22 mouse cellular contexts compared by ENCODE assay signal in genomic region chr14:57365341-57365740, GRCm38 (mm10). TPM values are rescaled to one million over a fixed set of nuclear protein-coding genes. Genes with fewer than 3 reads are reported as not detected.
DNase-seq lines count a peak whose midpoint lies in the region; ATAC-seq and TF ChIP-seq lines count a peak whose summit lies in the region.
"Had no signal": no experiment of that assay in that cellular context is flagged by ENCODE, and none has a peak within 500 bp of the region (broad histone marks: within the 10 kb centered on the region; RNA-seq: fewer than 3 reads in every experiment).

No protein-coding gene starts in this region.

- POLR2A ChIA-PET in Patski (lab: Charles Lee), result no interaction called here

- no peak overlapping the region for H3K4me2 ChIP-seq in kidney, embryonic 14.5 days (replicated peaks; ENCODE audit: low read depth, low read length)
- H3K4me2 ChIP-seq: forebrain, embryonic 13.5 days; heart, embryonic 11.5 days; hindbrain, embryonic 12.5 days; hindbrain, embryonic 15.5 days had no signal

- H3K36me3 ChIP-seq in kidney, embryonic 14.5 days (ENCODE audit: control insufficient read depth, insufficient read depth, low read length), result no peaks in the 10 kb centered on the region
- H3K36me3 ChIP-seq: forebrain, embryonic 10.5 days; hindbrain, embryonic 12.5 days; hindbrain, embryonic 15.5 days had no signal

- no peak overlapping the region for H3K9ac ChIP-seq in kidney, embryonic 14.5 days (ENCODE audit: low read depth, low read length)
- H3K9ac ChIP-seq: forebrain, embryonic 13.5 days; hindbrain, embryonic 12.5 days; hindbrain, embryonic 15.5 days had no signal

- no peak for TF ChIP-seq CTCF in Patski (IDR thresholded peaks at IDR 0.05)

- no peaks in the 10 kb centered on the region for H3K4me1 ChIP-seq in kidney, embryonic 14.5 days (ENCODE audit: control insufficient read depth, insufficient read depth, low read length)
- H3K4me1 ChIP-seq: forebrain, embryonic 13.5 days; hindbrain, embryonic 12.5 days had no signal

- no peak overlapping the region for H3K27ac ChIP-seq in kidney, embryonic 14.5 days (ENCODE audit: low read depth, low read length)
- H3K27ac ChIP-seq: forebrain, embryonic 10.5 days; forebrain, embryonic 13.5 days; gastrocnemius, adult 2 months; hindbrain, embryonic 12.5 days; hindbrain, embryonic 15.5 days had no signal

- no peaks in the 10 kb centered on the region for H3K27me3 ChIP-seq in kidney, embryonic 14.5 days (ENCODE audit: control insufficient read depth, insufficient read depth, low read length)
- H3K27me3 ChIP-seq in Patski, result no peaks in the 10 kb centered on the region
- H3K27me3 ChIP-seq: hindbrain, embryonic 12.5 days had no signal

- H3K4me3 ChIP-seq in kidney, embryonic 14.5 days (ENCODE audit: low read length), result no peak overlapping the region
- H3K4me3 ChIP-seq: forebrain, embryonic 10.5 days; forebrain, embryonic 13.5 days; gastrocnemius, adult 2 months; hindbrain, embryonic 12.5 days; hindbrain, embryonic 15.5 days had no signal

- ATAC-seq in kidney, embryonic 14.5 days (ENCODE audit: low FRiP score, low TSS enrichment), result no peak
- no peak for ATAC-seq in Patski
- ATAC-seq in inflammation-experienced regulatory T-cells, adult 6 months, result no peak
- ATAC-seq: forebrain, embryonic 13.5 days; forebrain, embryonic 16.5 days had no signal

- whole genome bisulfite sequencing in kidney, embryonic 14.5 days, result 78% methylated on average over 9 of the region's 9 CpGs

- CTCF ChIA-PET in Patski (lab: Charles Lee), result no interaction called here

- in situ Hi-C loops in Patski (cut with MboI; ENCODE audit: low pct_unique_long_range_greater_than_20kb), result no loop called here

- no peaks in the 10 kb centered on the region for H3K9me3 ChIP-seq in kidney, embryonic 14.5 days (ENCODE audit: control insufficient read depth, low read length)
- H3K9me3 ChIP-seq: forebrain, embryonic 10.5 days; forebrain, embryonic 13.5 days; hindbrain, embryonic 12.5 days; hindbrain, embryonic 15.5 days had no signal

- DNase-seq in kidney, adult 18-20 months, result peak; percentile 51
- DNase-seq in Patski (ENCODE audit: low read depth, low spot score), result peak; percentile 15
- peak; percentile 76 for DNase-seq in kidney, adult 9 months
- DNase-seq in kidney, postnatal 25 days, result peak; percentile 73 to 86
- DNase-seq in ovary, adult 18-20 months (ENCODE audit: low spot score), result no peak
- no peak for DNase-seq in layer of hippocampus, adult 9-11 months
- DNase-seq: adrenal gland, postnatal 10 days; adrenal gland, postnatal 36 days; cerebellum, adult 18-20 months; cerebellum, adult 9-11 months; cerebellum, postnatal 36 days; gastrocnemius, adult 2 months; gastrocnemius, postnatal 14 days; heart, adult 11 months had no signal

RNA-seq across cellular contexts. Expression of gene Cryl1, which starts 33.0 kb away (rescaled TPM):
- polyA plus RNA-seq in kidney, embryonic 14.5 days (2014; fragmentation: Nextera tagmentation; extraction: Ambion mirVana), result 14.3 and 17.6 TPM in 2 replicates
- 5.9 TPM for polyA plus RNA-seq in Patski (2021)
- 10 to 100 TPM; 14.0 to 26.1 (median 18.7) TPM for polyA plus RNA-seq in inflammation-experienced regulatory T-cells, adult 6 months (2017; shearing (Covaris generic))

RNA-seq across cellular contexts. Expression of gene Ift88, which starts 58.5 kb away (rescaled TPM):
- 16.2 and 22.5 TPM in 2 replicates for polyA plus RNA-seq in kidney, embryonic 14.5 days (2014; fragmentation: Nextera tagmentation; extraction: Ambion mirVana)
- 21.4 TPM for polyA plus RNA-seq in Patski (2021)
- 1 to 10 TPM; 2.0 to 4.1 (median 3.8) TPM for polyA plus RNA-seq in inflammation-experienced regulatory T-cells, adult 6 months (2017; shearing (Covaris generic))

Comparison
In these comparisons a context has a peak if more than half of its experiments do, and no peak if none do; other contexts are left out.
1. DNase-seq: peak in kidney, adult 18-20 months (single experiment), Patski (single experiment), kidney, adult 9 months (single experiment) and kidney, postnatal 25 days (2 of 2); none in ovary, adult 18-20 months (single experiment) and layer of hippocampus, adult 9-11 months (single experiment).